Mouse (Mus musculus): ENCODE data around the gene Gm428. TPM values are rescaled to one million over a fixed set of nuclear protein-coding genes. Genes with fewer than 3 reads are reported as not detected.
"Not testable (repeated sequence)": the region's sequence is repeated elsewhere in the genome, so short reads cannot be mapped to it uniquely, and the experiment has no call there.

The Gm428 gene
- not detected in 2 replicates for polyA plus RNA-seq (2016; fragmentation: Nextera tagmentation; extraction: Ambion mirVana)

- not testable (repeated sequence) for ATAC-seq (ENCODE audit: low FRiP score); H3K9me3 ChIP-seq; H3K9ac ChIP-seq; H3K27ac ChIP-seq; H3K4me3 ChIP-seq (replicated peaks); H3K36me3 ChIP-seq (replicated peaks); H3K27me3 ChIP-seq; H3K4me2 ChIP-seq; H3K4me1 ChIP-seq
- WGBS: 86% methylated on average over 1 of the region's 4 CpGs
These were observed at the start of gene Gm428 for GRCm38 (mm10) chr4:73683216-73683615. Gm428 (plus strand) TSS chr4:73683516.

- H3K4me1 ChIP-seq; H3K9ac ChIP-seq; H3K4me2 ChIP-seq; ATAC-seq (ENCODE audit: low FRiP score); H3K9me3 ChIP-seq; H3K27me3 ChIP-seq; H3K4me3 ChIP-seq (replicated peaks); H3K27ac ChIP-seq; H3K36me3 ChIP-seq (replicated peaks): not testable (repeated sequence)
- WGBS: no CpG with 5 or more reads among the region's 4 CpGs
These were observed 45.5 kb upstream of the Gm428 start, which contains the start of gene Gm11236 for GRCm38 (mm10) chr4:73637821-73638220. Gm11236 (plus strand) TSS chr4:73638121.

GRCm38 (mm10) chr4:73661864-73662263 lies 21.5 kb upstream of the Gm428 start:
- 83% methylated on average over 4 of the region's 4 CpGs for WGBS
- not testable (repeated sequence) for H3K9ac ChIP-seq; H3K36me3 ChIP-seq (replicated peaks); H3K9me3 ChIP-seq; H3K4me3 ChIP-seq (replicated peaks); H3K27me3 ChIP-seq; H3K27ac ChIP-seq; H3K4me1 ChIP-seq; ATAC-seq (ENCODE audit: low FRiP score); H3K4me2 ChIP-seq

- H3K4me2 ChIP-seq; H3K4me1 ChIP-seq; H3K27ac ChIP-seq; ATAC-seq (ENCODE audit: low FRiP score); H3K4me3 ChIP-seq (replicated peaks); H3K9me3 ChIP-seq; H3K9ac ChIP-seq; H3K36me3 ChIP-seq (replicated peaks); H3K27me3 ChIP-seq: not testable (repeated sequence)
- WGBS: no CpG with 5 or more reads among the region's 4 CpGs
These were observed 15.3 kb upstream of the Gm428 start, which contains the start of gene Gm11239 for GRCm38 (mm10) chr4:73668054-73668453. Gm11239 (plus strand) TSS chr4:73668354.

DNA sequence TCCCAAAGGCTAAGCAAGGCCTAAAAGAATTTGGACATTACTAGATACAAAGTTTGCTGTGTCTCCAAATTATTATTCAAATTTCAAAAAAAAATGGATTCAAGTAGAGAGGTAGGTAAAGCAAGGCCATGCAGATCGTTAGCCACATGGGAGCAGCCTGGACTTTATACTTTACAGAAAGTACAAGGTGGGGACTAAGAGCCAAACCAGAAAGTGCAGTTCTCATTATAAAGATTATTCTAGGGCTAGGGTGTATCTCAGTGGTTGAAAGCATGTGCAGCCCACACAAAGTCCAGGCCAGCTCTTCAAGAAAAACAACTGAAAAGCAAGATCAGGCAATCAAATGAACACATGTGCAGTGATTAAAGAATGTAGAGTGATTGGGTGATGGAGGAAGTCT lies 35.4 kb downstream of the Gm428 start:
- no peak overlapping the region for H3K27ac ChIP-seq
- no peaks in the 10 kb centered on the region for H3K36me3 ChIP-seq (replicated peaks)
- H3K9me3 ChIP-seq: no peaks in the 10 kb centered on the region
- H3K27me3 ChIP-seq: no peaks in the 10 kb centered on the region
- no peak overlapping the region for H3K4me3 ChIP-seq (replicated peaks)
- H3K4me1 ChIP-seq: no peaks in the 10 kb centered on the region
- no peak for ATAC-seq (ENCODE audit: low FRiP score)
- no peak overlapping the region for H3K4me2 ChIP-seq
- WGBS: 95% methylated on average over 1 of the region's 1 CpGs
- H3K9ac ChIP-seq: no peak overlapping the region

GRCm38 (mm10) chr4:73719819-73720218 lies 36.5 kb downstream of the Gm428 start:
- no peaks in the 10 kb centered on the region for H3K4me1 ChIP-seq
- H3K4me2 ChIP-seq: no peak overlapping the region
- H3K27ac ChIP-seq: no peak overlapping the region
- no peaks in the 10 kb centered on the region for H3K36me3 ChIP-seq (replicated peaks)
- H3K4me3 ChIP-seq (replicated peaks): no peak overlapping the region
- H3K9me3 ChIP-seq: no peaks in the 10 kb centered on the region
- ATAC-seq (ENCODE audit: low FRiP score): no peak
- H3K27me3 ChIP-seq: no peaks in the 10 kb centered on the region
- no peak overlapping the region for H3K9ac ChIP-seq

Other genes starting within 250 kb of the Gm428 start
- not detected in 2 replicates for gene Gm11238, start 75.6 kb upstream of the Gm428 start, polyA plus RNA-seq (2016; fragmentation: Nextera tagmentation; extraction: Ambion mirVana)
- not detected in 2 replicates for gene Gm11237, start 60.5 kb upstream of the Gm428 start, polyA plus RNA-seq (2016; fragmentation: Nextera tagmentation; extraction: Ambion mirVana)
- not detected in 2 replicates for gene Gm11236, start 45.4 kb upstream of the Gm428 start, polyA plus RNA-seq (2016; fragmentation: Nextera tagmentation; extraction: Ambion mirVana)
- not detected in 2 replicates for gene Gm11239, start 15.2 kb upstream of the Gm428 start, polyA plus RNA-seq (2016; fragmentation: Nextera tagmentation; extraction: Ambion mirVana)
- gene Rasef, start 107.5 kb downstream of the Gm428 start, polyA plus RNA-seq (2016; fragmentation: Nextera tagmentation; extraction: Ambion mirVana): 0.80 and 1.0 TPM in 2 replicates
- not detected in 2 replicates for gene Gm11758, start 192.8 kb downstream of the Gm428 start, polyA plus RNA-seq (2016; fragmentation: Nextera tagmentation; extraction: Ambion mirVana)
- gene Gm11757, start 207.6 kb downstream of the Gm428 start, polyA plus RNA-seq (2016; fragmentation: Nextera tagmentation; extraction: Ambion mirVana): not detected in 2 replicates
- not detected in 2 replicates for gene Gm13871, start 222.4 kb downstream of the Gm428 start, polyA plus RNA-seq (2016; fragmentation: Nextera tagmentation; extraction: Ambion mirVana)
- gene Gm11756, start 237.2 kb downstream of the Gm428 start, polyA plus RNA-seq (2016; fragmentation: Nextera tagmentation; extraction: Ambion mirVana): not detected in 2 replicates